Mouse (Mus musculus) gastrocnemius, postnatal 25 days (tissue): ENCODE measurements around the gene Dcaf12l1. TPM values are rescaled to one million over a fixed set of nuclear protein-coding genes. Genes with fewer than 3 reads are reported as not detected.
A peak's percentile ranks its signal among the peaks of the same experiment; 100 is the strongest.
"Not testable (repeated sequence)": the region's sequence is repeated elsewhere in the genome, so short reads cannot be mapped to it uniquely, and the experiment has no call there.

Experiments
- DNase-seq: peaks from one replicate; pipeline ENCODE4 v3.0.0; 2022
- long read RNA-seq, 2 experiments: library from polyadenylated mRNA; stranded (forward); transcript quantifications; one replicate each; pipeline ENCODE4 v2.0.0; 2021
- total RNA-seq, 2 experiments: library from RNA; stranded (reverse); gene quantifications; 1 replicate in 1 of 2; 2 replicates in 1 of 2; pipeline ENCODE4 v1.2.3; 2021

The Dcaf12l1 gene
- total RNA-seq, result under 1 TPM; 0.40 to 0.59 TPM
- long read RNA-seq, experiment 1, partial matches to known transcripts, result 0 of 2 reads
- long read RNA-seq, experiment 1, other reads (novel, unspliced or antisense), result 2 of 2 reads
- long read RNA-seq, experiment 2, partial matches to known transcripts, result 0 of 1 reads
- long read RNA-seq, experiment 2, other reads (novel, unspliced or antisense), result 0 of 1 reads

GRCm38 (mm10) chrX:44789761-44790411, at the start of gene Dcaf12l1:
TSS of gene Dcaf12l1 (minus strand) at chrX:44790197.
- peak; percentile 41 for DNase-seq

- DNase-seq, result not testable (repeated sequence)
These were observed 19.4 kb upstream of the Dcaf12l1 start for GRCm38 (mm10) chrX:44809356-44809755.

GRCm38 (mm10) chrX:44789036-44789760, 799 bp downstream of the Dcaf12l1 start:
- DNase-seq, result no peak
